Mouse (Mus musculus): ENCODE measurements around the gene Platr25.
"Not testable (repeated sequence)": the region's sequence is repeated elsewhere in the genome, so short reads cannot be mapped to it uniquely, and the experiment has no call there.

Platr25 gene

GRCm38 (mm10) chr13:62760432-62761415 is at the start of gene Platr25:
Gene Platr25, minus strand, starts transcription at chr13:62760709.
- in situ Hi-C loops (cut with MboI, MseI): loop anchor here (5.0 kb wide), 1 partner anchor 293 kb away; the partner anchor contains the start of gene Gm49359

GRCm38 (mm10) chr13:62807981-62808380 is 47.5 kb upstream of the Platr25 start:
- in situ Hi-C loops (cut with MboI, MseI): not testable (repeated sequence)

- in situ Hi-C loops (cut with MboI, MseI): loop anchor here (5.0 kb wide), 1 partner anchor 99 kb away; no protein-coding TSS in a partner anchor
Measured at GRCm38 (mm10) chr13:62786135-62786493, 25.6 kb upstream of the Platr25 start.

- in situ Hi-C loops (cut with MboI, MseI): loop anchor here (5.0 kb wide), 1 partner anchor 98 kb away; no protein-coding TSS in a partner anchor
Measured at GRCm38 (mm10) chr13:62785199-62786134, 25.0 kb upstream of the Platr25 start, which contains the start of gene Gm5141. Gene Gm5141, minus strand, starts transcription at chr13:62785808.

- in situ Hi-C loops (cut with MboI, MseI): loop anchor here (5.0 kb wide), 1 partner anchor 297 kb away; the partner anchor contains the start of gene Gm49359
Measured at GRCm38 (mm10) chr13:62763806-62764205, 3.3 kb upstream of the Platr25 start.

GRCm38 (mm10) chr13:62733322-62733721 is 27.2 kb downstream of the Platr25 start:
- in situ Hi-C loops (cut with MboI, MseI): no loop called here

GRCm38 (mm10) chr13:62712611-62713010 is 47.9 kb downstream of the Platr25 start:
- in situ Hi-C loops (cut with MboI, MseI): not testable (repeated sequence)

- in situ Hi-C loops (cut with MboI, MseI): loop anchor here (5.0 kb wide), 1 partner anchor 102 kb away; the partner anchor contains the start of gene Gm5141
Measured at GRCm38 (mm10) chr13:62685287-62685648, 75.2 kb downstream of the Platr25 start.

GRCm38 (mm10) chr13:62684608-62685286 is 75.8 kb downstream of the Platr25 start:
- in situ Hi-C loops (cut with MboI, MseI): loop anchor here (5.0 kb wide), 1 partner anchor 103 kb away; the partner anchor contains the start of gene Gm5141

- in situ Hi-C loops (cut with MboI, MseI): no loop called here
Measured at GRCm38 (mm10) chr13:62653369-62653743, 107.2 kb downstream of the Platr25 start.

GRCm38 (mm10) chr13:62652681-62653368 is 107.7 kb downstream of the Platr25 start:
- in situ Hi-C loops (cut with MboI, MseI): not testable (repeated sequence)

- in situ Hi-C loops (cut with MboI, MseI): not testable (repeated sequence)
Measured at GRCm38 (mm10) chr13:62627071-62627470, 133.4 kb downstream of the Platr25 start.

- in situ Hi-C loops (cut with MboI, MseI): loop anchor here (5.0 kb wide), 1 partner anchor 228 kb away; no protein-coding TSS in a partner anchor
Measured at GRCm38 (mm10) chr13:62624277-62624665, 136.2 kb downstream of the Platr25 start.

- in situ Hi-C loops (cut with MboI, MseI): loop anchor here (5.0 kb wide), 1 partner anchor 229 kb away; no protein-coding TSS in a partner anchor
Measured at GRCm38 (mm10) chr13:62623577-62624276, 136.8 kb downstream of the Platr25 start, which contains the start of gene 6720489N17Rik. Gene 6720489N17Rik, minus strand, starts transcription at chr13:62624182.
